Mouse (Mus musculus) heart, embryonic 13.5 days (tissue): Measurements from ENCODE around the gene Ddx42. TPM values are rescaled to one million over a fixed set of nuclear protein-coding genes. Genes with fewer than 3 reads are reported as not detected.
"Not testable (repeated sequence)": the region's sequence is repeated elsewhere in the genome, so short reads cannot be mapped to it uniquely, and the experiment has no call there.

Experiments
- ATAC-seq: fragments of 200-750 bp; cut with Nextera tagmentation; 2 replicates; pipeline ENCODE4 v1.8.0; 2017; ENCODE audit warnings: moderate TSS enrichment; ENCODE audit not compliant: insufficient number of reproducible peaks, low FRiP score, low TSS enrichment; ENCODE audit errors: extremely low read depth
- H3K27ac ChIP-seq: fragments of 300-500 bp; sonication (generic); replicated peaks from 2 replicates; pipeline ENCODE4 v1.5.1; 2015; ENCODE audit warnings: moderate library complexity, mild to moderate bottlenecking, inconsistent platforms
- H3K27me3 ChIP-seq: fragments of 300-500 bp; sonication (generic); replicated peaks from 2 replicates; pipeline ENCODE4 v1.6.1; 2015; ENCODE audit warnings: mild to moderate bottlenecking, inconsistent platforms
- H3K36me3 ChIP-seq: fragments of 300-500 bp; sonication (generic); 2 replicates; pipeline ENCODE4 v1.6.1; 2015; ENCODE audit warnings: mild to moderate bottlenecking, inconsistent platforms
- H3K4me1 ChIP-seq: fragments of 300-500 bp; sonication (generic); 2 replicates; pipeline ENCODE4 v1.6.1; 2015; ENCODE audit warnings: inconsistent platforms
- H3K4me2 ChIP-seq: fragments of 300-500 bp; sonication (generic); 2 replicates; pipeline ENCODE4 v1.6.1; 2015; ENCODE audit warnings: inconsistent platforms, mild to moderate bottlenecking, moderate library complexity
- H3K4me3 ChIP-seq: fragments of 300-500 bp; sonication (generic); 2 replicates; pipeline ENCODE4 v1.5.1; 2015; ENCODE audit warnings: moderate library complexity, mild to moderate bottlenecking, inconsistent platforms
- H3K9ac ChIP-seq: fragments of 300-500 bp; sonication (generic); 2 replicates; pipeline ENCODE4 v1.6.1; 2015; ENCODE audit warnings: inconsistent platforms, mild to moderate bottlenecking, moderate library complexity
- H3K9me3 ChIP-seq: fragments of 300-500 bp; sonication (generic); 2 replicates; pipeline ENCODE4 v1.6.1; 2016; ENCODE audit warnings: inconsistent platforms
- WGBS: fragments of 180-500 bp; shearing (Covaris S2); methylation state at CpG from one replicate; pipeline ENCODE4 v1.1.7; 2015; ENCODE audit warnings: mixed read lengths; 5-methylcytosine and 5-hydroxymethylcytosine counted together
- polyA plus RNA-seq: library from polyadenylated mRNA; unstranded; fragments of >200 nt; fragmentation: Nextera tagmentation; extraction: Ambion mirVana; gene quantifications from 2 replicates; pipeline ENCODE4 v1.2.1, GENCODE M21; 2015

The Ddx42 gene
- polyA plus RNA-seq, 1 experiment from 2014 or later: 46.7 TPM

DNA sequence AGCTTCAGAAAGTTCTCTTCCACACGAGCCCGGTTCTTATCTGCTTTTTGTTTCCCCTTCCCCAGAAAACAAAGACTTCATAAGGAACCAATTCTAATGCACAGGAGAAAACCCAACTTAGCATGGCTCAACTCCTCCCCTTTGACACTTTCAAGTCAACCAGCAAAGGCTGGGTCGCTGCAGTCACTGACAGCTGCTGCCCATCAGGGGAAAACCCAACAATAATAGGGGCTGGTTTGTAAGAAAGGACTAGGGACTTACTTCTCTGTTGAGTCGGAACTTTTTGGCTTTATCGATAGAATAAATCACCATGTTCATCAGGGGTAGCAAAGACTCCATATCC lies 14.6 kb upstream of the Ddx42 start, which contains the start of gene Strada:
Gene Strada, minus strand, starts transcription at position 46 of the 343 bp plus-strand sequence.
- 61% methylated on average over 5 of the region's 5 CpGs for WGBS
- Histone ChIP-seq H3K36me3 (peaks cover 90% of the 10 kb centered on the region), H3K27ac (0 out of 2 replicates have a peak within 1 kb of the TSS, but pooled peaks have one; percentile 9), H3K9ac (no peak within 1 kb of the TSS), H3K4me2 (no peak within 1 kb of the TSS), H3K9me3 (no peaks in the 10 kb centered on the region), H3K4me3 (no peak within 1 kb of the TSS), H3K4me1 (0 out of 2 replicates have a peak, but pooled peaks cover 3% of the 10 kb centered on the region), H3K27me3 (no peaks in the 10 kb centered on the region)
- no peak for ATAC-seq

DNA sequence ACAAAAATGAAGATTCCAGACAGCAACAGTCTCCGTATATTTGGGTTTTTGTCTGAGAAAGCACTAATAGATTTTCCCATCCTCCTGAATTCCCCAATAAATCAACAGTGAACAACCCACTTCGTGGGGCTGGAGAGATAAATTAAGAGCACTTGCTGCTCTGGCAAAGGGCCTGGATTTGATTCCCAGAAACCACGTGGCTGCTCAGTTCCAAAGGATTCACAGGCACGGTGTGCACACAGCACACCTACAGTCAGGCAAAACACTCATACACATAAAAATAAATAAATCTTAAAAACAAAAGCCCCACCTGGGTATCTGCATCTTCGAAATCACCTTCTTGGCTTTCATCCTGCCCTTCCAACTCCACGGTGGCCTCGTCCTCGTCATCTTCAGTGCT lies 4.0 kb upstream of the Ddx42 start:
- no peaks in the 10 kb centered on the region for H3K27me3 ChIP-seq
- H3K4me3 ChIP-seq: no peak overlapping the region
- no peak overlapping the region for H3K9ac ChIP-seq
- no peak for ATAC-seq
- H3K4me2 ChIP-seq: no peak overlapping the region
- peaks cover 16% of the 10 kb centered on the region for H3K4me1 ChIP-seq
- peaks cover 57% of the 10 kb centered on the region for H3K36me3 ChIP-seq
- 85% methylated on average over 8 of the region's 8 CpGs for WGBS
- no peak overlapping the region for H3K27ac ChIP-seq
- no peaks in the 10 kb centered on the region for H3K9me3 ChIP-seq

DNA sequence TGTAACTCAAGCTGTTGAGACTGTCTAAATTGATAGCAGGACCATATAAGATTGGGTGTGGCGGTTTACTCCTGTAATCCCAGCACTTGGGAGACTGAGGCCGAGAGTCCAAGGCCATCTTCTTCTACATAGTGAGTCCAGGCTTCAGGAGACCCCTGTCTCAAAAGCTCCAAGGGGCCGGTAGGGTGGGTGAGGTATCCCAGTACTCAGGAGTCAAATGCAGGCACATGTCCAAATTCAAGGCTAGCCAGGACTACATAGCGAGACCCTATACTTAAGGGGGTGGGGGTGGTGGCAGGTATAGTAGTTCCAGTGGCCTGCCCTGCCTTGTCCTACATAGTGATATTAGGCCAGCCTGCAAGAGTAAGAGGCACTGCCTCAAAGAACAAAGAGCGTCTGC lies 1.9 kb upstream of the Ddx42 start:
- H3K9ac ChIP-seq: peak overlapping the region; percentile 95
- no peaks in the 10 kb centered on the region for H3K9me3 ChIP-seq
- 86% methylated on average over 5 of the region's 5 CpGs for WGBS
- H3K4me2 ChIP-seq: peak overlapping the region; percentile 82
- H3K27me3 ChIP-seq: no peaks in the 10 kb centered on the region
- H3K27ac ChIP-seq: no peak overlapping the region
- peak overlapping the region; percentile 83 for H3K4me3 ChIP-seq
- peaks cover 36% of the 10 kb centered on the region for H3K36me3 ChIP-seq
- no peak for ATAC-seq
- peaks cover 28% of the 10 kb centered on the region for H3K4me1 ChIP-seq

DNA sequence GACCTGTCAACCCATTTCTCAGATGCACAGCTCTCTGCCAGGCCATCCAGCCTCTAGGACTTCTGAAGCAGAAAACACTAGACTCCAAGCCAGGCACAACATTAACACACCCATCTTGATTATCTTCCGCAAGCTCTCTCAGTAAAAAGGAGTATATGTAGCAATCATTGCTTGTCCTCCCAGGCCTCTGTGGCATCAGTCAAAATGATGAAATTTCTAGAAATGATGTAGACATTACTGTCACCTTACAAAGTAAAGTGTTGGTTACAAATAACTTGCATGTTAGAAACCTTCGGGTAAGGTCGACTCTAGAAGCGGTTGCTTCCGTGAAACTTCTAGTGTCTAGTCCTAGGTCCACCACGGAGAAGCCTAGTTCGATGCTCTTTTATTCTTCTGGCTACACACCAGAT lies 1.3 kb upstream of the Ddx42 start:
- Histone ChIP-seq H3K27me3 (no peaks in the 10 kb centered on the region), H3K9ac (peak overlapping the region; percentile 95), H3K4me1 (peaks cover 28% of the 10 kb centered on the region), H3K9me3 (no peaks in the 10 kb centered on the region), H3K36me3 (peaks cover 30% of the 10 kb centered on the region), H3K27ac (peak overlapping the region; percentile 97), H3K4me3 (peak overlapping the region; percentile 83), H3K4me2 (peak overlapping the region; percentile 82)
- ATAC-seq: no peak
- 20% methylated on average over 7 of the region's 7 CpGs for WGBS

DNA sequence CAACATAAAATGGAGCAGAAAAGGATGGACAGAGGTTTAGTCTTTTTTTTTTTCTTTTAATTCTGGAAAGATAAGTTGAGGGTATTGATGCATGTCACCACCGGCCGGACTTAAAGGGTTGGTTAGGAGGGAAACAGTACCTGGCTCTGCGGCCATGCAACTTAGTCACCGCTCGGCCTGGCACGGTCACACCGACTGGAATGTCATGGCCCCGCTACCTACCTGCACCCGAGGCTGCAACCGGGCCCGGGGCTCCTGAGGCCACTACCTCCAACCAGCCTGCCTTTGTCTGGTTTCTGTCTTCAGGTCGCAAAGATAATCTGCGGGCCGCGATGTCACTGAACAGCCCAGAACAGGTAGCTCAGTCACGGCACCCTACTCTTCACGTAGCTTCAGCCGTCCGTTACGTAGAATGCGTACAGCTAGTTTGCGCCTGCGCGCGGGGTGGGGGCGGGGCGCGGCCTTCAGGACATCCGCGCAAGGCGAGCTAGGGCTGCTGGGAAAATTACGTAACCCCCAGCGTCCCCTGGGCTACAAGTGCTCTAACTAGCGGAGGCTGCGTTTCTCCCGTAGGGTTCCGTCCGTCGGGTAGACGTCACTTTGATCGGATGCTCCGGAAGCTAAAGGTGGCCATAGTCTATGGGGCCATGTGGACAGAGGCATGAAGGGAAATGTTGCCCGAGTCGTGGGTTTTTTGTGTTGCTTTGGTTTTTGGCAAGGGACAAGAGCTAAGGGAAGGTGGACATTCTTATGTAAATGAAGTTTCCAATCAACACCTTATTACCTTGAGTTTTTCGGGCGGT lies 598 bp upstream of the Ddx42 start, which contains the start of gene Ccdc47:
Gene Ccdc47, minus strand, starts transcription at position 418 of the 803 bp plus-strand sequence.
- Histone ChIP-seq H3K4me2 (peak within 1 kb of the TSS; percentile 82), H3K9ac (peak within 1 kb of the TSS; percentile 99), H3K4me1 (peaks cover 28% of the 10 kb centered on the region), H3K4me3 (peak within 1 kb of the TSS; percentile 83), H3K27me3 (no peaks in the 10 kb centered on the region), H3K27ac (peak within 1 kb of the TSS; percentile 97), H3K36me3 (peaks cover 24% of the 10 kb centered on the region), H3K9me3 (no peaks in the 10 kb centered on the region)
- peak; percentile 92 for ATAC-seq
- WGBS: under 1% methylated on average over 46 of the region's 46 CpGs

DNA sequence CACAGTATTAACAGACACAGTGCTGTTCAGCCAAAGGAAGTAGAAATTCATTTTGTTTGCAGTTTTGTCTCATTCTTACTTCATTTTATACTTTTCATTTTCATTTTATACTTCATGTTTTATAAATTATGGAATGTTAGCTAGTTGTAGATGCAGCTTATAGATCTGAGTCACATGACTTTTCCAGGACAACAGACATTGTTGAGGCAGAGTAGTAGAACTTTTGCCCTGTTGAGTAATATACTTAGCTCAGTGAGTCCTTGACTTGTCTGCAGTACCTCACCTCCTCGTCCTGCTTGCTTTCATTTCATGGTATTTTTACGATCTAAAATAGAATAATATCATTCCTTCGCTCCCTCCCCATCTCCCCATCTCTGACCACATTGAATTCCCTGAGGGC lies 3.9 kb downstream of the Ddx42 start:
- no peak overlapping the region for H3K9ac ChIP-seq
- no peaks in the 10 kb centered on the region for H3K9me3 ChIP-seq
- H3K27ac ChIP-seq: no peak overlapping the region
- WGBS: 85% methylated on average over 3 of the region's 3 CpGs
- ATAC-seq: no peak
- peaks cover 21% of the 10 kb centered on the region for H3K36me3 ChIP-seq
- H3K4me1 ChIP-seq: peaks cover 15% of the 10 kb centered on the region
- no peak overlapping the region for H3K4me3 ChIP-seq
- no peak overlapping the region for H3K4me2 ChIP-seq
- H3K27me3 ChIP-seq: no peaks in the 10 kb centered on the region

DNA sequence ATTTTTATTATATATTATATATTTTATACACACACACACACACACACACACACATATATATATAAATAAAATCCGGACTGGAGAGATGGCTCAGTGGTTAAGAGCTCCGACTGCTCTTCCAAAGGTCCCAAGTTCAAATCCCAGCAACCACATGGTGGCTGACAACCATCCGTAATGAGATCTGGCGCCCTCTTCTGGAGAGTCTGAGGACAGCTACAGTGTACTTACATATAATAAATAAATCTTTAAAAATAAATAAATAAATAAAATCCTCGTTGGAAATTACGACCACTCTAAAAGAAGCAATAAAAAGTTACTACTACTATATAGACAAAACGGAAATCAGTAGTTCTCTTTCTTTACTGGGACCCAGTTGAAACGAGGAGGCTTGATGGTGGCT lies 17.3 kb downstream of the Ddx42 start:
- ATAC-seq, H3K4me1 ChIP-seq, H3K4me3 ChIP-seq, H3K9me3 ChIP-seq, H3K27ac ChIP-seq, H3K9ac ChIP-seq, H3K27me3 ChIP-seq, H3K4me2 ChIP-seq: not testable (repeated sequence)
- H3K36me3 ChIP-seq: peaks cover 87% of the 10 kb centered on the region
- 79% methylated on average over 8 of the region's 8 CpGs for WGBS

DNA sequence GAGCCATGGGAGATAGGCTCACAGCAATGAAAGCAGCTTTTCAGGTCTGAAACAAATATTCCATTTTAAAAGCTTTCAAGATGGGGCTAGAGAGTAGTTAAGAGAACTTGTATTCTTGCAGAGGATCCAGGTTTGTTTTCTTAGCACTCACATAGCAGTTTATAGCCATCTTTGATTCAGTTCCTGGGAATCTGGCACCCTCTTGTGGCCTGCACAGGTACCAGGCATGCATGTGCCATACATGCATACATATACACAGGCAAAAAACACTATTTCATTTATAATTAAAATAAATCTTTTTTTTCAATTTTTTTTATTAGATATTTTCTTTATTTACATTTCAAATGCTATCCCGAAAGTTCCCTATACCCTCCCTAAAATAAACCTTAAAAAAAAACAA lies 30.1 kb downstream of the Ddx42 start:
- Histone ChIP-seq H3K9me3 (peaks cover 7% of the 10 kb centered on the region), H3K4me1 (no peaks in the 10 kb centered on the region), H3K36me3 (peaks cover 99% of the 10 kb centered on the region), H3K9ac (no peak overlapping the region), H3K27ac (no peak overlapping the region), H3K4me3 (no peak overlapping the region), H3K4me2 (no peak overlapping the region), H3K27me3 (no peaks in the 10 kb centered on the region)
- 100% methylated on average over 1 of the region's 1 CpGs for WGBS
- no peak for ATAC-seq

DNA sequence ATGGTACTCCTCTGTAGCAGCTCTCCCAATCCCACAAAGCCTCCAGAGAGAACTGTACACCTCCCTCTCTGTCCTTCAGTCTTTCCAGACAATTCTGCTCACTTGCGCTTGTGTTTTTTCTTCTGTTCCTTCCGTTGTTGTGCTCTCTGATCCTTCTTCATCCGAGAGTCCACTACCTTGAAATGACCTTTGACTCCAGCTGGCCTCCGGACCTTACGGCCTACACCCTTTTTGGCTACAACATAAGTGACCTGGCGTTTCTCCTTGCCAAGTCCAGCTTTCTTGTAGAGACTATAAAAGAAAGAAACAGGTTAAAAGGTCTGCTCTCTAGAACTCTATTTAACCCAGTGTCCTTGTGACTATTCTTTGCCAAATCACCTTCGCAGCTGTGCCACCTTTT lies 32.6 kb downstream of the Ddx42 start:
- Histone ChIP-seq H3K9me3 (peaks cover 7% of the 10 kb centered on the region), H3K27ac (no peak overlapping the region), H3K27me3 (no peaks in the 10 kb centered on the region), H3K9ac (no peak overlapping the region), H3K4me2 (no peak overlapping the region), H3K4me3 (no peak overlapping the region), H3K36me3 (peaks cover 99% of the 10 kb centered on the region), H3K4me1 (peaks cover 3% of the 10 kb centered on the region)
- 81% methylated on average over 7 of the region's 7 CpGs for WGBS
- ATAC-seq: no peak

DNA sequence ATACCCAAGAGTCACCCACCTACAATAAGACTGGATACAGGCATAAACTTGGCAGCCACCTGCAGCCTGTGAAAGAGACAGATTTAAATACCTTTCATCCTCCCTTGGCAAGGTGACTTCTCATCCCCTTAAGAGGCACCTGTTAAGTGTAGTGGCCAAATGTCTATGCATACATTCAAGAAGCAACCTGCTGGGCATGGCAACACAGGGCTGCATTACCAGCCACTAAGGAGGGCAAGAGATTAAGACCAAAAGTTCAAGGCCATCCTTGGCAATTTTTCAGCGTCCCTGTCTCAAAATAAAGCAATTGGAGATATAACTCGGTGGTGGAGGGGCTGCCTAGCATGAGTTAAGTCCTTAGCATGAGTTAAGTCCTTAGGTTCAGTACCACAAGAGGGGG lies 38.0 kb downstream of the Ddx42 start:
- peak overlapping the region; percentile 74; the same call in 1 of the 2 replicates for H3K27ac ChIP-seq
- H3K9ac ChIP-seq: peak overlapping the region; percentile 89
- H3K4me1 ChIP-seq: peaks cover 25% of the 10 kb centered on the region
- ATAC-seq: no peak
- H3K27me3 ChIP-seq: no peaks in the 10 kb centered on the region
- 15% methylated on average over 2 of the region's 2 CpGs for WGBS
- H3K4me3 ChIP-seq: peak overlapping the region; percentile 80
- H3K9me3 ChIP-seq: no peaks in the 10 kb centered on the region
- H3K36me3 ChIP-seq: peaks cover 73% of the 10 kb centered on the region
- H3K4me2 ChIP-seq: peak overlapping the region; percentile 99

DNA sequence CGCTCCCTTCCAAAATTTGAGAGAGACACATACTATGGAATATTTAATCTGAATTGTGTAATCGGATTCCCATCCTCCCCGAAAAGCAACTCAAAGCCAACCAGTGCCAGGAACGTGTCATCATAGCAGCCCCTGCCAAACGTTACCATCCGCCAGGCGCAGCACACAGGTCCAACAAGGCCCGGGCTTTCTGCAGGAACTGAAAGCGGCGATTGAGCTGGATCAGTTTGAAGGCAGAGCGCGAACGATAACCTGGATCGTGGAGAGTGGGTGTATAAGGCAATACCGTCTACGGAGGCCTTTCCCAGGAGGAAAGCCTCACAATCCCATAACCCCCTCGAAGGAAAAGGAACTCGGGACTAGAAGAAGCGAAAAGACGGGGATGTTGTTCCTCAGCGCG lies 38.4 kb downstream of the Ddx42 start:
- H3K4me3 ChIP-seq: peak overlapping the region; percentile 80
- peaks cover 70% of the 10 kb centered on the region for H3K36me3 ChIP-seq
- no peaks in the 10 kb centered on the region for H3K9me3 ChIP-seq
- no peaks in the 10 kb centered on the region for H3K27me3 ChIP-seq
- peak overlapping the region; percentile 74 for H3K27ac ChIP-seq
- H3K9ac ChIP-seq: peak overlapping the region; percentile 89
- H3K4me2 ChIP-seq: peak overlapping the region; percentile 99
- no peak for ATAC-seq
- 2% methylated on average over 22 of the region's 22 CpGs for WGBS
- H3K4me1 ChIP-seq: peaks cover 25% of the 10 kb centered on the region
